Mouse (Mus musculus): ENCODE results near the gene Ros1.

Gene Ros1

DNA sequence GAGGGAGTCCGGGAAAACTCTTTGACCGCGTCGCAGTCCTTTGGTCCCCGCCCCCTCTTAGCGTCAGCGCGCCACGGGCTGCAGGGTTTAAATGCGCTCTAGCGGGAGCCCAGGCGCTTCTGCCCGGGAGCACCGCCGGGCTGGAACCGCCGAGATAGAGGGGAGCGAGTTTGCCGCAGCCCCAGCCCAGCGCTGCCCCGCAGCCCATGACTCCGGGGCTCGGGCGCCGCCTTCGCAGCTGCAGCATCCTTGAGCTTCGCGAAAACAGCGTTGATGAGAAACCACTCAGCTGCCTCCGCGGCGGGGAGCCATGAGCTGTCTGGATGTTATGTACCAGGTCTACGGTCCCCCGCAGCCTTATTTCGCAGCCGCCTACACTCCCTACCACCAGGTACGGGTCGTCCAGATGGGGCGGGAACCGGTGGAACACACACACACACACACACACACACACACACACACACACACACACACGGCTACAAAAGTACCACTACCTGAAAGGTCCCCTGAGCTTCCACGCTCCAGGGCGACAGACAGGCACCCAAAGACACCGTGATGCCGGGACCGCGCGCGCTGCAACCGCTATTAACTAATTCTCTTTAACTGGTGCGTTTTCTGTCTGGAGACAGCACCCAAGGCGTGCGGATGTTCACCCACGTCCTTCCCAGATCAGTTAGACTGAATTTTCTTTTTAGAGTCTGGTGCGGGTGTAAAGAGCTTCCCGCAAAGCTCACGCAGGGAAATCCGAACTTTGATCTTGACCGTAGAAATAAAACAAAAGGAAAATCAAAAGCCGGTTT is 172.4 kb downstream of the Ros1 start, which contains the start of gene Vgll2:
Gene Vgll2 (plus strand): TSS at position 90 of the 800 bp plus-strand sequence.
- no peak for DNase-seq (ENCODE audit: low read depth)

- DNase-seq (ENCODE audit: low read depth), result no peak
Measured at GRCm38 (mm10) chr10:52021736-52022394, 173.2 kb downstream of the Ros1 start.

DNA sequence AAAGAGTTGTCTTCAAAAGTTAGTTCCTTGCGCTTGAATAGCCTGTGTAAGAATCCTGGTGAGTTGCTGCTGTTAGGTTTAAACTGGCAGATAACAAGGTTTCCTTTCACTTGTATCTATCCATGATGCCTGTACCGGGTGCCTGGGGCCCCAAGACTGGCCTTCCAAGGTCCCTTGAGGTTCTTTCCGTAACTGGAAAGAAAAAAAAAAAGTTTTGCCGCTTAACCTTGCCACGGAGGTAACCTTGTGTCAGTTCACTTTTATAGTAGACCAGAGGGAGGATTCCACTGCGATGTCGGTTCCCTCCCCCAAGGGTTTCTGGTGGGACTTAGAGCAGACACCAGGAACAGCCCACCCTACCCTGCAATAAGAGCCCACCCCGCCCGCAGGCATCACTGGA is 173.8 kb downstream of the Ros1 start:
- no peak for DNase-seq (ENCODE audit: low read depth)

DNA sequence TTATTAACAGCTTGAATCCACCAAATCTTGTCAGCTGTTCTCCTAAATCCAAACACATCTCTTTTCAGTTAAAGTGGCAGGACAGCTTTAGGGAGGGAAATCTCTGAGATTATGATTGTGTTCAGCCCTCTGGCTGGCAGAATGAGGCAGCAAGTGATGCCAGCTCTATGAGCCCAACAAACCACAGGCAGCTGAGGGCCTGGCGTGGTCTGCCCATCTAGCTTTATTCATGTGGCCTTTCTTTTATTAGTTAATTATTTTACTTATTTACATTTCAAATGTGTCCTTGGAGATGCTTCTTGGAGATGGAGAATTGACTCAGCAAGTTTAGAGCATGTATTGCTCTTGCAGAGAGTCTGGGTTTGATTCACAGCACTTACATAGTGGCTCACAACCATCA is 176.6 kb downstream of the Ros1 start:
- no peak for DNase-seq (ENCODE audit: low read depth)
